Mouse (Mus musculus) hindbrain, embryonic 10.5 days (tissue): Measurements from ENCODE around the gene Gnat1. TPM values are rescaled to one million over a fixed set of nuclear protein-coding genes. Genes with fewer than 3 reads are reported as not detected.

Source experiments
- DNase-seq: peaks from one replicate; pipeline ENCODE4 v3.0.0-alpha.2; 2017; ENCODE audit warnings: low spot score
- H3K27ac ChIP-seq: fragments of 300-500 bp; sonication (generic); 2 replicates; pipeline ENCODE4 v1.5.1; 2016; ENCODE audit warnings: mild to moderate bottlenecking, moderate library complexity
- H3K27me3 ChIP-seq: fragments of 300-500 bp; sonication (generic); 2 replicates; pipeline ENCODE4 v1.6.1; 2016; ENCODE audit warnings: mild to moderate bottlenecking; ENCODE audit not compliant: poor library complexity, insufficient read depth, severe bottlenecking
- H3K36me3 ChIP-seq: fragments of 300-500 bp; sonication (generic); 2 replicates; pipeline ENCODE4 v1.6.1; 2016; ENCODE audit warnings: mild to moderate bottlenecking, moderate library complexity
- H3K4me1 ChIP-seq: fragments of 300-500 bp; sonication (generic); replicated peaks from 2 replicates; pipeline ENCODE4 v1.6.1; 2016; ENCODE audit warnings: mild to moderate bottlenecking
- H3K4me3 ChIP-seq: fragments of 300-500 bp; sonication (generic); 2 replicates; pipeline ENCODE4 v1.5.1; 2016; ENCODE audit warnings: mild to moderate bottlenecking, moderate library complexity
- H3K9me3 ChIP-seq: fragments of 300-500 bp; sonication (generic); 2 replicates; pipeline ENCODE4 v1.6.1; 2016; ENCODE audit warnings: mild to moderate bottlenecking, moderate library complexity
- WGBS: fragments of 180-500 bp; shearing (Covaris S2); methylation state at CpG from one replicate; pipeline ENCODE4 v1.1.7; 2016; 5-methylcytosine and 5-hydroxymethylcytosine counted together
- polyA plus RNA-seq: library from polyadenylated mRNA; unstranded; fragments of >200 nt; fragmentation: Nextera tagmentation; extraction: Ambion mirVana; gene quantifications from 2 replicates; pipeline ENCODE4 v1.2.1, GENCODE M21; 2016

The Gnat1 gene
- polyA plus RNA-seq, 1 experiment from 2014 or later: 3.1 TPM

DNA sequence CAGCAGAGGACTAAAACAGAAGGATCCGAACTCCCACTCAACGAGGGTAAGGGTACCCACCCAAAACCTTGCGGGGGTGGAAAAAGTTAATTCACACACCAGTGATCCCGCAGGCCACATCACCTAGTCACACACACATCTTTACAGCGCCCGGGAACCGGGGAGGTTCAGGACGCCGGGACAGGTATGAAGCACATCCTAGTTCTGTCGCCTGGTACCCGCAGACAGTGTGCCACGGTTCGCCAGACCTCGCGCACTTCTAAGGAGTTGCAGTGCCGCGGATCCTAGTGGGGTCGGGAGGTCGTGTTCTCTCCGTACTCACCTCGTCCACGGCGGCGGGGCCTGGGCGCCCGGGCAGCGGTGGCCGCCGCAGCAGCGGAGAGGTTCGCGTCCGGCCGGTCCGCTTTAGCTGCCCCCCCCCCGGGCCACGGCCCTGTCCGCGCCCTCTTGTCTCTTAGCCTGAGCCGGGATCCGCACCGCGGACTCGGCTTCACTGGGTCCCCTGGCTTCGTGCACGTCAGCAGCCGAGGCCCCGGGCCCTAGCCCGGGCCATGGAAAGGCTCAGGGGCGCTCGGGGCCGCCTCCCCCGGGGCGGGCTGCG, 29.7 kb upstream of the Gnat1 start:
- H3K27me3 ChIP-seq: peaks cover 83% of the 10 kb centered on the region
- H3K4me1 ChIP-seq: peaks cover 80% of the 10 kb centered on the region
- peaks cover 18% of the 10 kb centered on the region for H3K36me3 ChIP-seq
- H3K27ac ChIP-seq: peak overlapping the region; percentile 95
- peak; percentile 46 for DNase-seq
- peak overlapping the region; percentile 83 for H3K4me3 ChIP-seq
- H3K9me3 ChIP-seq: no peaks in the 10 kb centered on the region
- under 1% methylated on average over 54 of the region's 55 CpGs for WGBS

GRCm38 (mm10) chr9:107708439-107709095, 29.1 kb upstream of the Gnat1 start:
- H3K27me3 ChIP-seq: peaks cover 83% of the 10 kb centered on the region
- H3K36me3 ChIP-seq: peaks cover 24% of the 10 kb centered on the region
- H3K4me3 ChIP-seq: peak overlapping the region; percentile 83
- H3K27ac ChIP-seq: peak overlapping the region; percentile 95
- H3K9me3 ChIP-seq: no peaks in the 10 kb centered on the region
- 1% methylated on average over 21 of the region's 21 CpGs for WGBS
- DNase-seq: no peak
- H3K4me1 ChIP-seq: peaks cover 80% of the 10 kb centered on the region

- peaks cover 88% of the 10 kb centered on the region for H3K27me3 ChIP-seq
- H3K27ac ChIP-seq: peak overlapping the region; percentile 95
- peak overlapping the region; percentile 83 for H3K4me3 ChIP-seq
- under 1% methylated on average over 17 of the region's 17 CpGs for WGBS
- peak; percentile 59 for DNase-seq
- H3K4me1 ChIP-seq: peaks cover 83% of the 10 kb centered on the region
- no peaks in the 10 kb centered on the region for H3K9me3 ChIP-seq
- H3K36me3 ChIP-seq: peaks cover 31% of the 10 kb centered on the region
Measured at GRCm38 (mm10) chr9:107707701-107708438, 28.4 kb upstream of the Gnat1 start.

DNA sequence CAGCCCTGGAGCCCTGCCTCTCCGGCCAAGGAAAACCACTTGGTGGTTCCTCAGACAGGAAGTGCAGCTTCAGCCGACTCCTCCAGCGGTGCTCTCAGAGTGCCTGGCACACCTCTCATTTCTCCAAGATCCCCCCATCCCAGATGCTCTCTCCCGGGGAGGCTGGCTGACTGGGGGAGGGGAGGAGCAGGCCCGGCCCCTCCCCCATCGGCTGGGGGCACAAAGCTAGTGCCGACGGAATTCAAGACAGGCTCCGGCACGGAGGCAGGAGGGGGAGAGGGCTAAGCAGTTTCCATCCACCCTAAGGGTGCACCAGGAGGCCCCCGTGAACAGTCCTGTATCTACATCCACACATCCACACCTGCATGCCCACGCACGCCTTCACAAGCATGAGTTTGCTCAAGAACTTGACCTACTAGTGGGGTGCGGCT, 27.3 kb upstream of the Gnat1 start:
- H3K36me3 ChIP-seq: peaks cover 42% of the 10 kb centered on the region
- H3K4me1 ChIP-seq: peaks cover 94% of the 10 kb centered on the region
- 2% methylated on average over 14 of the region's 14 CpGs for WGBS
- peak overlapping the region; percentile 95 for H3K27ac ChIP-seq
- H3K4me3 ChIP-seq: peak overlapping the region; percentile 83
- no peaks in the 10 kb centered on the region for H3K9me3 ChIP-seq
- peaks cover 96% of the 10 kb centered on the region for H3K27me3 ChIP-seq
- DNase-seq: peak; percentile 65

DNA sequence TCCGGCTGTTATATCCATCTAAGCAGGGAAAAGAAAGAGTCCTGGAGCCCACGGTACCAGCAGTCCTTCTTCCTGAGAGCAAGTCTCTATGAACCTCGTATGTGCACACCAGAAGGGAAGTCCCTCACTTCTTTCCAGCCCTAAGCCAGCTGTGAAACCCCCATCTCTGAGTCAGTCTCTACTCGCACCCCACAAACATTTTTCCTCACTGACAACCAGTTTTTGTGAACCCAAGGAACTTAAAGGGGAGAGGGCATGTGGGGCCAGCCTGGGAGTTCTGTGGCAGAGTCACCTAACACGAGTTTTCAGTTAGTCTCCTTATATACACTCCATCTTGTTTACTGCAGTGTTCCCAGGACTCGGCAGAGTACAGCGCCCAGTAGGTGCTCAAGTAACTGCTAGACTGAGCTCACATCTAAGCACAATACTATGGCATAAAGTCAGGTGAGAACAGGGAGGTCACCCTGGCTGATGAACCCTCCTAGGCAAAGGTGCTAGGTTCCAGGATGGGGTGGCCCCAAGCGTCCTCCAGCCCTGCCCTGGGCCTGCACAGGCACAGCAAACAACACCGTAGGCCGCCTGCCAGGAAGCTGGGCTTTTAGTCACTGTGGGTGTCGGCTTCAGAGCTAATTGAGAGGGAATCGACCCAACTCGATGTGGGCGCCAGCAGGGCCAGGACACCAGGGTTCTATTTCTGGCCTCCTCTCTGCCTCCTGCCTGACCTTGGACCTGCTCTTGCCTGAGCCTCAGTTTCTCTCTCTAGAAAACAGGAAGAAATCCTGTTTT, 24.0 kb upstream of the Gnat1 start:
- H3K27ac ChIP-seq: peak overlapping the region; percentile 62; the same call in 1 of the 2 replicates
- H3K9me3 ChIP-seq: no peaks in the 10 kb centered on the region
- peak overlapping the region; percentile 12; the same call in 1 of the 2 replicates for H3K4me3 ChIP-seq
- peaks cover 60% of the 10 kb centered on the region for H3K36me3 ChIP-seq
- WGBS: 69% methylated on average over 14 of the region's 14 CpGs
- H3K4me1 ChIP-seq: peaks cover 100% of the 10 kb centered on the region
- DNase-seq: no peak
- peaks cover 88% of the 10 kb centered on the region for H3K27me3 ChIP-seq

- Histone ChIP-seq H3K27me3 (peaks cover 80% of the 10 kb centered on the region), H3K4me3 (no peak overlapping the region; the same call in 1 of the 2 replicates), H3K36me3 (peaks cover 60% of the 10 kb centered on the region), H3K9me3 (no peaks in the 10 kb centered on the region), H3K4me1 (peaks cover 100% of the 10 kb centered on the region), H3K27ac (peak overlapping the region; percentile 62)
- no peak for DNase-seq
- WGBS: 80% methylated on average over 3 of the region's 3 CpGs
Measured at GRCm38 (mm10) chr9:107702606-107703185, 23.2 kb upstream of the Gnat1 start.

DNA sequence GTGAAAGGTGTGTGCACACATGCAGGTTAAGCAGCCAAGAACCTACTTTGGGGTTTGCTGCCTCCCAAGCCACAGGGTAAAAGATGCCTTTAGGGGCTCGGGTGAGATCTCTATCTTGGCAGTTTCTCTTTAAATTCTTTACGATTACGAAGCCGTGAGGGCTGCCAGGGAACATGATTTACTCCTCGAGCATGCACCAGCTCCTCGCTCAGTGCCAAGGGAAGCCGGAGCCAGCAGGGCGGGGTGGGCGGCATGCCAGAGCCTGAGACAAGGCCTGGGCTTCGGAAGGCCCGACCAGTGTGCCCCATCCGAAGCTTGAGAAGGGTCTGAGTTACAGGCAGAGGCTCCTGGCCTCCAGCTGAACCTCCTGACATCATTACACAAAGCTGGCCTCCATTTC, 22.1 kb upstream of the Gnat1 start:
- Histone ChIP-seq H3K9me3 (no peaks in the 10 kb centered on the region), H3K4me3 (no peak overlapping the region), H3K4me1 (peaks cover 100% of the 10 kb centered on the region), H3K36me3 (peaks cover 60% of the 10 kb centered on the region), H3K27ac (peak overlapping the region; percentile 84; the same call in 1 of the 2 replicates), H3K27me3 (peaks cover 68% of the 10 kb centered on the region)
- WGBS: 82% methylated on average over 12 of the region's 12 CpGs
- DNase-seq: no peak

DNA sequence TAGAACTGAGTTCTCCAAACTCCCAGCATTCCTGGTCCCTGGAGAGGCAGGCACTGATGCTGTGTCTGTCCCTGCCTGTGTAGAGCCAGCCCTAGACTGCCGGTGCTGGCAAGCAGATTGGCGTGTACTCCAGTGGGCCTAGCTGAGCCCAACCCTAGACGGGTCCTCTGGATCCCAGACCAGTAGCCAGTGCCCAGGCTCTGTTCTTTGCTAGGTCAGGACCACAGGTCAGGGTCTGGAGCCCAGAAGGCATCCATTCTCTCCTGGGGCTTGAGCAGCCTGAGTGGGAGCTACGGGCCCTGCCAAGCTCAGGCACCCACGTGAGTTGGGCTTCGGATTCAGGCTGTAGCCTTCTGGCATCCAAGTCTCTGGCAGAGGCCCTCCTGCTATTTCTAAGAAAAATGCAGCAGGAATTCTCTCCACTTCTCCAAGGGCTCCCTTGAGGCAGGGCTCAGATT, 20.6 kb upstream of the Gnat1 start:
- Histone ChIP-seq H3K27ac (peak overlapping the region; percentile 84), H3K36me3 (peaks cover 60% of the 10 kb centered on the region), H3K4me3 (peak overlapping the region; percentile 31), H3K9me3 (no peaks in the 10 kb centered on the region), H3K27me3 (peaks cover 66% of the 10 kb centered on the region), H3K4me1 (peaks cover 100% of the 10 kb centered on the region)
- DNase-seq: peak; percentile 37
- WGBS: 21% methylated on average over 6 of the region's 6 CpGs

- H3K27me3 ChIP-seq: peaks cover 66% of the 10 kb centered on the region
- peaks cover 100% of the 10 kb centered on the region for H3K4me1 ChIP-seq
- H3K4me3 ChIP-seq: peak overlapping the region; percentile 31
- peak; percentile 64 for DNase-seq
- H3K27ac ChIP-seq: peak overlapping the region; percentile 84
- H3K9me3 ChIP-seq: no peaks in the 10 kb centered on the region
- 2% methylated on average over 9 of the region's 9 CpGs for WGBS
- peaks cover 60% of the 10 kb centered on the region for H3K36me3 ChIP-seq
Measured at GRCm38 (mm10) chr9:107699376-107699980, 20.0 kb upstream of the Gnat1 start.

DNA sequence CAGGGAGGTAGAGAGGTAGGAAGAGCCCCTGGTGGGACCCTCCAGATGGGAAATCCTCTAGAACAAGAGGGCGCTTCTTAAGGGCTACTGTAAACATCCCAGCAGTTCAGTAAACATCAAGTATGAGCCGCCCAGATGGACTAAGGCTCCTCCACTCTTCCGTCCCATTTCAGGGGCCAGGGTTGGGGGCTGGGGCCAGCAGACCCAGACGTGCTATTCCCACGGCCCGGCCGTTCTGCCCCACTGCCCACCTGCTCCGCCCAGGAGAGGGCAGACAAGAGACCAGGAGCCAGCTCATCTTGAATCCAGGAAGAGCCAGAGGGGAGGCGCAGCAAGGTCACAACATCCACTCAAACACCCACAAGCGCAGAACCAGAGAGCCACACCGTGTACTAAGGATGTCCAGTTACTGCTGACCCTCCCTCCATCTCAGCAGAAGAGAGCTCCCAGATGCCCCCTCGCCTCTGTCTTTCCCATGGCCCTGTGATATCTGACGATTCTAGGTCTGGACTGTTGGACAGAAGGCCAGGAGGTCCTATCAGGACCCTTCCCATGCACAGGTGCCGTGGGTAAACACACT, 19.2 kb upstream of the Gnat1 start:
- DNase-seq: peak; percentile 65
- no peaks in the 10 kb centered on the region for H3K9me3 ChIP-seq
- peaks cover 98% of the 10 kb centered on the region for H3K4me1 ChIP-seq
- H3K36me3 ChIP-seq: peaks cover 57% of the 10 kb centered on the region
- H3K27ac ChIP-seq: peak overlapping the region; percentile 84
- 7% methylated on average over 14 of the region's 14 CpGs for WGBS
- peak overlapping the region; percentile 31 for H3K4me3 ChIP-seq
- peaks cover 59% of the 10 kb centered on the region for H3K27me3 ChIP-seq

- Histone ChIP-seq H3K27me3 (peaks cover 60% of the 10 kb centered on the region), H3K9me3 (no peaks in the 10 kb centered on the region), H3K27ac (peak overlapping the region; percentile 84), H3K36me3 (peaks cover 56% of the 10 kb centered on the region), H3K4me1 (peaks cover 98% of the 10 kb centered on the region), H3K4me3 (peak overlapping the region; percentile 31)
- peak; percentile 47 for DNase-seq
- WGBS: 9% methylated on average over 14 of the region's 14 CpGs
Measured at GRCm38 (mm10) chr9:107697811-107698521, 18.5 kb upstream of the Gnat1 start.
